Mouse (Mus musculus): ENCODE measurements around the gene Exosc7. TPM values are rescaled to one million over a fixed set of nuclear protein-coding genes. Genes with fewer than 3 reads are reported as not detected.

Exosc7 gene
- total RNA-seq, 1 experiment from 2014 or later = 40.9 TPM

Other genes starting within 250 kb of the Exosc7 start
- gene Zfp445, start 247.2 kb upstream of the Exosc7 start, total RNA-seq (2021) = 100 and 106 TPM in 2 replicates
- gene Zkscan7, start 227.5 kb upstream of the Exosc7 start, total RNA-seq (2021) = 9.3 and 11.5 TPM in 2 replicates
- gene Zfp105, start 190.1 kb upstream of the Exosc7 start, total RNA-seq (2021) = 4.1 and 5.7 TPM in 2 replicates
- 21.9 and 22.4 TPM in 2 replicates for gene 1110059G10Rik, start 162.2 kb upstream of the Exosc7 start, total RNA-seq (2021)
- gene Kif15, start 162.2 kb upstream of the Exosc7 start, total RNA-seq (2021) = 10.8 and 12.2 TPM in 2 replicates
- gene Tmem42, start 91.9 kb upstream of the Exosc7 start, total RNA-seq (2021) = 14.8 and 19.3 TPM in 2 replicates
- gene Tgm4, start 78.5 kb upstream of the Exosc7 start, total RNA-seq (2021) = 0.70 and 0.86 TPM in 2 replicates
- 59.7 and 62.8 TPM in 2 replicates for gene Zdhhc3, start within 50 bp of the Exosc7 start, total RNA-seq (2021)
- 41.7 and 44.4 TPM in 2 replicates for gene Clec3b, start 37.7 kb downstream of the Exosc7 start, total RNA-seq (2021)
- gene Cdcp1, start 102.8 kb downstream of the Exosc7 start, total RNA-seq (2021) = 0.30 and 0.85 TPM in 2 replicates
- 12.9 and 16.1 TPM in 2 replicates for gene Tmem158, start 147.5 kb downstream of the Exosc7 start, total RNA-seq (2021)

Measured in adrenal gland, postnatal 14 days (tissue).